Mouse (Mus musculus) megakaryocyte, embryonic 14.5 days (primary cell): ENCODE measurements around the gene Shbg.

Source experiments
- FLI1 ChIP-seq: IDR thresholded peaks from 2 replicates; pipeline ENCODE4 v1.6.1; 2012; ENCODE audit warnings: low read length, inconsistent platforms, mixed read lengths
- GATA1 ChIP-seq: IDR thresholded peaks from 3 replicates; pipeline ENCODE4 v1.6.1; 2012; ENCODE audit warnings: mixed read lengths, low read length, inconsistent platforms, borderline replicate concordance

DNA sequence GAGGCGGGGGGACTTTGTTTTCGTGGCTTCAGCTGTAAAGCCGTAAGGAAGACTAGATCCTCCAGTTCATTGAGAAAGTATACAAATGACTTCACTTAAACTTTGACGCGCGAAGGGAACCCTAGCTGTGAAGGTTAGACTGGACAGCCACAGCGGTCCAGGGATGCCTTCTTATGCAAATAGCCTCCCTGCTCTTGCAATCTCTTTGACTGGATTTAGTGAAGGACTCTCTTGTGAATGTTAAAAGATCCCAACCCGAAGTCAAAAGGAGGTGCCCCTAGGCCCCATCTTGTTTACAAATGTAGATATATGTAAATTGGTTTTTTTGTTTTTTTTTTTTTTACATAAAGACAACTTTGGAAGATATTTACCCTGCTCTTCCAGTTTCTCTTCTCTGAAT, 35.9 kb downstream of the Shbg start:
- TF ChIP-seq GATA1 (no peak), FLI1 (no peak)
